Mouse (Mus musculus): ENCODE results near the gene Kif13a.

DNA sequence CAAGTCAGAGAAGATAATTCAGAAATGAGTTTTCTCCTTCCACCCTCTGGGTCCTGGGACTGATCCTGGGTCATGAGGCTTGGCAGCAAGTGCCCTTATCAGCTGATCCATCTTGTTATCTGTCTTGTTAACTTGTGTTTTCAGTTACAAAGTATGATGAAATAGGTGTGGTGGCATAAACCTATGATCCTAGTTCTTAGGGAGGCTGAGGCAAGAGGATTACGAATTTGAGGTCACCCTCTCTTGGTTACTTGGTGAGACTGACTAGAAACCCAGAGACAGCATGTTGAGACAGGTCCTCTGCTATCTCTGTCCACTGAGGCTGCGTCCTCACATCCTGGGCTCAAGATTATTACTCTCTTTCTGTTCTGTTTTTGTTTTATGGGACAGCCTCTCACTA lies 164.3 kb downstream of the Kif13a start:
- TF ChIP-seq POLR2A (IDR thresholded peaks at IDR 0.05; ENCODE audit: borderline replicate concordance, insufficient read depth, low read length), result no peak
- TF ChIP-seq CTCF (IDR thresholded peaks at IDR 0.05; ENCODE audit: borderline replicate concordance, insufficient read depth, low read depth, low read length), result no peak

Measured in cerebellum, adult 2 months (tissue).